Mouse (Mus musculus): ENCODE results near the gene Xrcc1.

The Xrcc1 gene

GRCm38 (mm10) chr7:24529580-24529979 is 16.5 kb upstream of the Xrcc1 start:
- no peak for DNase-seq

- peak; percentile 99 for DNase-seq
These were observed 15.8 kb upstream of the Xrcc1 start, which contains the start of gene Irgq for GRCm38 (mm10) chr7:24530062-24530931. TSS of gene Irgq (plus strand) at chr7:24530689.

- DNase-seq = peak; percentile 75 to 84
These were observed 14.7 kb upstream of the Xrcc1 start for GRCm38 (mm10) chr7:24531211-24531971.

GRCm38 (mm10) chr7:24533031-24533571 is 13.0 kb upstream of the Xrcc1 start:
- DNase-seq = no peak

GRCm38 (mm10) chr7:24533806-24534205 is 12.3 kb upstream of the Xrcc1 start:
- no peak for DNase-seq

- no peak for DNase-seq
These were observed 11.8 kb upstream of the Xrcc1 start for GRCm38 (mm10) chr7:24534301-24534700.

GRCm38 (mm10) chr7:24537081-24537480 is 9.0 kb upstream of the Xrcc1 start:
- no peak for DNase-seq

- no peak for DNase-seq
These were observed 8.5 kb upstream of the Xrcc1 start for GRCm38 (mm10) chr7:24537591-24537990.

GRCm38 (mm10) chr7:24538154-24538553 is 7.9 kb upstream of the Xrcc1 start:
- DNase-seq = peak; percentile 59 to 77

- DNase-seq = no peak
These were observed 7.4 kb upstream of the Xrcc1 start for GRCm38 (mm10) chr7:24538701-24539100.

- no peak for DNase-seq
These were observed 6.4 kb upstream of the Xrcc1 start for GRCm38 (mm10) chr7:24539686-24540085.

GRCm38 (mm10) chr7:24544506-24544905 is 1.6 kb upstream of the Xrcc1 start:
- DNase-seq = no peak

- peak; percentile 99 to 100 for DNase-seq
These were observed 723 bp downstream of the Xrcc1 start for GRCm38 (mm10) chr7:24546634-24547389.

GRCm38 (mm10) chr7:24547534-24548036 is 1.5 kb downstream of the Xrcc1 start:
- no peak for DNase-seq

GRCm38 (mm10) chr7:24551985-24552759 is 6.1 kb downstream of the Xrcc1 start:
- peak in 1 of 2 experiments; percentile 59 for DNase-seq

GRCm38 (mm10) chr7:24555786-24556185 is 9.7 kb downstream of the Xrcc1 start:
- DNase-seq = peak; percentile 32 to 63

GRCm38 (mm10) chr7:24561450-24561849 is 15.4 kb downstream of the Xrcc1 start:
- no peak for DNase-seq

GRCm38 (mm10) chr7:24563191-24563836 is 17.2 kb downstream of the Xrcc1 start:
- no peak for DNase-seq

GRCm38 (mm10) chr7:24563837-24564206 is 17.7 kb downstream of the Xrcc1 start:
- DNase-seq = no peak

GRCm38 (mm10) chr7:24564607-24565265 is 18.6 kb downstream of the Xrcc1 start:
- DNase-seq = peak; percentile 73 to 83

- no peak for DNase-seq
These were observed 19.5 kb downstream of the Xrcc1 start for GRCm38 (mm10) chr7:24565627-24566026.
